Mouse (Mus musculus): Measurements from ENCODE around the gene Mpzl2. TPM values are rescaled to one million over a fixed set of nuclear protein-coding genes. Genes with fewer than 3 reads are reported as not detected.

Gene Mpzl2
- 53.5 and 62.3 TPM in 2 replicates for polyA plus RNA-seq (2012; rRNA removed)

DNA sequence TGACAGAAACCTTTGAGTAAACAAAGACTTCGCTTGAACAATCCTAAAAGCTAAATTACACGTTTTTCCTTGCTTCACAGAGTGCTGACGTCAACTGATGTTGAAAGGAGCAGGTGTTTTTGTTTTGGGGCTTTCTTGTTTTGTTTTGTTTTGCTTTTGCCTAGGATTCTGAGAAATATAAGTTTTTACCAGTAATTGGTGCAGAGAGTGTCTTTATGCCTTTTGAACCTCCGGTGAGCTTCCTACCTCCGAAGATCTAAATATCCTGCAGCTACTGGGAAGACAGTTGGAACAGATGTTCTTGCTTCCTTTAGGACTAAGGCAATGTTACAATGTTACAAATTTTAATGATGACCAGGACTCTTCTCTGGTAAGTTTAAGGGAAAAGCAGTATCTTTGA, at the start of gene Mpzl2:
Gene Mpzl2 (plus strand): TSS at position 301 of the 400 bp plus-strand sequence.
- no peak for DNase-seq (ENCODE audit: low spot score)

DNA sequence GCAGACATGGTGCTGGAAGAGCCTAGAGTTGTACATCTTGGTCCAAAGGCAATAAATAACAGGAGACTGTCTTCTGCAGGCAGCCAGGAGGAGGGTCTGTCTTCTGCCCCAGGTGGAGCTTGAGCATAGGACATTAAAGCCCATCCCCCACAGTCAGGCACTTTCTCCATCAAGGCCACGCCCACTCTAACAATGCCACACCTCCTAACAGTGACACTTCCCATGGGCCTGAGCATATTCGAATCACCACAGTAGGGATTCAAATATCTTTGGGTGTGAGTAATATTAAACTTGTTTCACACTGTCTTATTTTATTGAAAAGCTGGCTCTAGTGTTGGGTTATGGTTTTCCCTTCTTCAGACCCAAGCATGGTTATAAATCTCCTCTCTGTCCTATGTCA, 47.8 kb upstream of the Mpzl2 start:
- DNase-seq (ENCODE audit: low spot score) = no peak

GRCm38 (mm10) chr9:44992271-44992670, 47.3 kb upstream of the Mpzl2 start:
- DNase-seq (ENCODE audit: low spot score) = no peak

DNA sequence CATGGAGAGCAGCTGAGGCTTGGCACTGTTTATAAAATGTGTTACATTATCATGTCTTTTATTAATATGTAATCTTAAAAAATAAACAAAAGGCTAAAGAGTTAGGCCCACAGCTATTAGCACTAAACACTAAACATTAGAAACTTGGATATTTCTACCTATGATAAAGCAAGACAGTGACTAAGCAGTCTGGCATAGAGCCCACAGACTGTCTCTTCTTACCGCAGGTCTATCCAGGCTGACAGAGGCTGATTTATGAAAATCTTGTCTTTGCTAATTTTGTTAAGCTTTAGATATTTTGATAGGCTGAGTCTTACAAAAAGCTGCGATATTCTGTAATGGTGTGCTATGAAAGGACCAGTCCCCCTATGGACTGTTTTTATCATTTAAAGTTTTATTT, 46.3 kb upstream of the Mpzl2 start:
- no peak for DNase-seq (ENCODE audit: low spot score)

- DNase-seq (ENCODE audit: low spot score) = no peak
Measured at GRCm38 (mm10) chr9:44994962-44995361, 44.6 kb upstream of the Mpzl2 start.

- DNase-seq (ENCODE audit: low spot score) = no peak
Measured at GRCm38 (mm10) chr9:44996590-44996989, 43.0 kb upstream of the Mpzl2 start.

DNA sequence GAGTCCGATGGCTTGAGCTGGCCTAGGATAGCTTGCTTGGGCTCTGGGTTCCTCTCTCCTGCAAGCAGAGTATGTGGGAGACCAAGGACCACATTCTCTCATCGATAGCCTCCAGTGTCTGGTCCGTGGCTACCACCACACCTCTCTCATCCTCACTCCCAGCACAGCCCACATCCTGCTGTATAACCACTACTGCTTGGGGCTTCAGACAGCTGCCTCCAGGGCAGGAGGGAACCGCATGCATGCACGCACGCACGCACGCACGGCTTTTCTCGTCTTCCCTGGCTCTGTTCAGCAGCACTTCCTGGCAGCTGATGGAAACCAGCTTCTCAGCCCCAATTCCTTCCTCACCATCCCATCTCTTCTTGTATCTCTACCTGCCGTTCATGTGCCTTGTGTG, 41.5 kb upstream of the Mpzl2 start:
- DNase-seq (ENCODE audit: low spot score) = no peak

- DNase-seq (ENCODE audit: low spot score) = no peak
Measured at GRCm38 (mm10) chr9:44999171-44999570, 40.4 kb upstream of the Mpzl2 start.

DNA sequence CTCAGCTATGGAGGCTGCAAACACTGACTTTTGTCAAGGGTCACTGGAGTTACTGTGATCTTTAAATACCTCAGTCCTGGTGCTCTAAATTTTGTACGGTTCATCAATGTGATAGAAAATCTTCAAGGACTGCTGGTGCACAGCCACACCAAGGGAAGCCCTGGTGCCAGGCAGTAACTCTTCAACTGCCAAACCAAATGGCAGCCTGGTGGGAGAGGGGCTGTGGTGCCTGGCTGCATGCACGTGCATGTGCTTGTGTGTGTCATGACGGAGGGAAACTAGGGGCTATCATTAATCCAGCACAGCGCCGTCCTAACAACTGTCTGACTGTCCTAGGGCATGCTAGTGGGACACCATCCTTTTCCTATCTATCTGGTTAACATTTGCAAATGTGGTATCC, 39.8 kb upstream of the Mpzl2 start:
- no peak for DNase-seq (ENCODE audit: low spot score)

DNA sequence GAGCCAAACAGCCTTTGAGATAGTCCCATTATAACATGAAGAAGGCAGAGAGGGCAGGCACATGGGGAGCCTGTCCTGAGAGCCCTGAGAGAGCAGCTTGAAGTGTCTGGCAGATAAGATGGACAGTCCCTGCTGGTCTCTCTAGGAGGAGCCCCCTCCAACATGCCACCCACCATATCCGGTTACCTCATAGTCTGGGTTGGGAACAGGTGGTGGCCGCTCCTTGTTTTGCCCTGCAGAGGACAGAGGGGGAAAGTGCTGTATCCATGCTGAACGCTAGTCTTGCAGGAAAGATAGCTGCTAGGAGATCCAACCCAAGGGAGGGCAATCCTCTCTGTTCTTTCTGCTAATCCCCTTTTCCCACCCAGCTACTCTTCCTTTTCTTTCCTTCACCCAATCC, 39.4 kb upstream of the Mpzl2 start:
- no peak for DNase-seq (ENCODE audit: low spot score)

DNA sequence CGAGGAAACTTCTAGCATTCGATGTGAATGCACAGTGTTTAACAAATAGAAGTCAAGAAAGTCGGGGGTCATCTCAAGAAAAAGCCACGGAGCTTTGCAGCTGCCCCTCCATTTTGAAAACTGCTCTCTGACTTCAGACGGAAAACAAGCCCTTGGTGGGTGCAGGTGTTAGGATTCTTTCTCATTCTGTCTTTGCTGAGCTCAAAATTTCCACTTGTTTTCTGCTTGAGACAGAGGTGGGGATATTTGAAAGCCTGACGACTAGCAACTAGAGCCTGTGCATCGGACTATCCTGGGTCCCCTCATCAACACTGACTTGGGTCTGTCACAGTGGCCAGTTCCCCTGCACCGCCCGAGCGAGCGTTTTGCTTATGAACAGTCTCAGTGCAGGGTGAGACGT, 32.2 kb upstream of the Mpzl2 start:
- DNase-seq (ENCODE audit: low spot score) = no peak

GRCm38 (mm10) chr9:45008342-45008741, 31.3 kb upstream of the Mpzl2 start:
- DNase-seq (ENCODE audit: low spot score) = no peak

GRCm38 (mm10) chr9:45009180-45010078, 30.2 kb upstream of the Mpzl2 start, which contains the start of gene Cd3e:
Gene Cd3e (minus strand): TSS chr9:45009627.
- DNase-seq (ENCODE audit: low spot score) = no peak

GRCm38 (mm10) chr9:45010461-45010860, 29.1 kb upstream of the Mpzl2 start:
- no peak for DNase-seq (ENCODE audit: low spot score)

DNA sequence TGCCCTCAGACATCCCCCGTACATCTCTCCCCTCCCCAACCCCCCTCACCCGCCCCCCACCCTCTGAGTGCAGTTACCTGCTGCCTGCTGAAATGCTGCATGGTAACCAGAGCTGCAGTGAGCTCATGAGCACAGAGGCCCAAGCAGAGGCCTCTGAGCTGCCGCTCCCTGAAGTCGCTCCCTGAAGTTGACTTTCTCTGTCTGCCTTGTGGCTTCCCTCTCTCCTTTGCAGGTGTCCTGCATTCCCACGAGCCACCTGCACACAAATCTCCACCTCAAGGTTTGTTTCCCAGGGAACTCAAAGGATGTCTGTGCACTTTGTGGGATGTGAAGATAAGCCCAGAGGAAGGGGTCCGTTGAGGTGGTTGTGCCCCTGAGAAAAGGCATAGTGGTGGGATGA, 28.3 kb upstream of the Mpzl2 start:
- no peak for DNase-seq (ENCODE audit: low spot score)

DNA sequence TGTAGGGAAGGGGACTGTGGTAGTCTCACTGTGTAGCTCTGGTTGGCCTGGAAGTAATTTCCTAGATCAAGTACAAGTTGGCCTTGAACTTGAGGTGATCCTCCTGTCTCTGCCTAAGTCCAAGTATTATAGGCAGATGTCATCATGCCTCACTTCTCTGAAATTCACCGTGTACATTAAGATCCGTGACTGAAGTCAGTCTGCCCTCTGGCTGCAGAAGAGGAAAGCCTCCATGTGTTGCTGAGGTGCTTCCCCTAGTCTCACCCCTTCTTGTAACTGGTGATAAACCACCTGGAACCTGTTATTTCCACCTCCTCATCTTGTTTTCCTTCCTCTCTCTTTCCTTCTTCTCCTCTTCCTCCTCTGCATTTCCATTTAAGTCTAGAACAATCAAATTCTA, 24.7 kb upstream of the Mpzl2 start:
- no peak for DNase-seq (ENCODE audit: low spot score)

- DNase-seq (ENCODE audit: low spot score) = no peak
Measured at GRCm38 (mm10) chr9:45015841-45016240, 23.8 kb upstream of the Mpzl2 start.

DNA sequence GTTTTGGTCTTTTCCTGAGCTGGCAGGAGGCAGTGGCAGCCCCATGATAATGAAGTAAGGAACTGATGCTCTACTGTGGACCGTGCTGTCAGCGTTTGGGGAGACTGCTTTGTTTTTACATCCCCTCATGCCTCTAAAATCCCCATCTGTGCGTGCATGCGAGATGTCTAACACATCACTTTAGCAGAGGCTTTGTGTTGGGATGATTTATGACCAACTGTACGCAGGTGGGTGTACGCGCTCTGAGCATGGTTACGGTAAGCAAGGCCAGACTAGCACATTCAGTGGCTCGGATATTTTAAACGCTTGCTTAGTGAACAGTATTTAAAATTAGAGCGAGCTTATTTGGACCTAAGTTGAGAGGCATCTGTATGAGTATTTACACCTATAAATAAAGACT, 21.6 kb upstream of the Mpzl2 start:
- DNase-seq (ENCODE audit: low spot score) = no peak

DNA sequence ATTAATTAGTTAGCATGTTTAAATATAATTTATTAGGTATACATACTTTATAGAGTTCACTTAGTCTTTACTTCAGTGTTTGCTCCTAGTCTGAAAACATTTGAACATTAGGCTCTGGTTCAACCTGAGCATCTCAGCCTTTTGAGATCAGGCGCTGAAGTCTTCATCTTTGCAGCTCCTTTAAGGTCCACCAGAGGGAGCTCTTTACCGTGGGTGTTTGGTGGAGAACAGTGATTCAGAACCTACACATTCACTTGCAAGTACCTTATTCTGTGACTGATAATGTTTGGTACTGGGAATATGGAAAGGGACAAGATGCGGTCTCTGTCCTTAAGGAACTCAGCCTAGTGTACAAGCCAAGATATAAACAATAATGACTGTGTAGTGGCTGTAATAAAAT, 16.8 kb upstream of the Mpzl2 start:
- DNase-seq (ENCODE audit: low spot score) = no peak

DNA sequence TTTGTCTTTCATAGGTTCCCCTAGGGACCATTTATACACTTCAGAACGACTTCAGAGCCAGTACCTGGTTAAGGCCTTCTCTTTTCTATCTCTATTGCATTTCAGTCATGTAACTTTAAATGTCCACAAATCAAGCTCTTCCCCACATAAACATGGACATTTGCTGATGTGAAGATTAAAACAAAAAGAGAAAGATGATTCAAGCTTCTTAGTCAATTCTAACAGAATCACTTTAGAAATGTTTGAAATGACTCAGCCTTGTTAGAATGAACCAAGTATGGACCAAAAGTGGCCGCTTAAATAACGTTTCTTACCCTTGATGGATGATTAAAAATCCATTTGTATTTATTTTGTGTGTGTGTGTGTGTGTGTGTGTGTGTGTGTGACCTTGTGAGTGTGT, 16.0 kb upstream of the Mpzl2 start:
- DNase-seq (ENCODE audit: low spot score) = no peak

GRCm38 (mm10) chr9:45024187-45024586, 15.4 kb upstream of the Mpzl2 start:
- no peak for DNase-seq (ENCODE audit: low spot score)

DNA sequence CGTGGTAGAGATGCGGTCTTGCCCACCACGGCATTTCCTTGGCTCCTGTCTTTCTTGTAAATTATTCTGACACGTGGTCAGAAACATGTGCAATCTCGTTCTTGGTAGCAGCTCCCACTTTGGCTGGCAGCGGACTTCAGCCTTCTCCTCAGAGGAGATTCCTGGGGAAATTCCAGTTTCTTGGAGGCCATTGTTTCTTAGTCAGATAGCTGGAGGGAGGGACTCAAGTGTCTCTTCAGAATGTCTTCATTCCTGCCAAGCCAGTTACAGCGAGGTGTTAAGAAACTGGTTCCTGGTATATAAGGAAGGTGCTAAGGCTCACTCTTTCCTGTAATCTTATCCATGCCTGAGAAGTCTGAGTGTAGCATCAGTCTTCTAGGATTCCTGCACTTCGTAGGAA, 12.2 kb upstream of the Mpzl2 start:
- no peak for DNase-seq (ENCODE audit: low spot score)

GRCm38 (mm10) chr9:45030341-45030740, 9.3 kb upstream of the Mpzl2 start:
- DNase-seq (ENCODE audit: low spot score) = no peak

DNA sequence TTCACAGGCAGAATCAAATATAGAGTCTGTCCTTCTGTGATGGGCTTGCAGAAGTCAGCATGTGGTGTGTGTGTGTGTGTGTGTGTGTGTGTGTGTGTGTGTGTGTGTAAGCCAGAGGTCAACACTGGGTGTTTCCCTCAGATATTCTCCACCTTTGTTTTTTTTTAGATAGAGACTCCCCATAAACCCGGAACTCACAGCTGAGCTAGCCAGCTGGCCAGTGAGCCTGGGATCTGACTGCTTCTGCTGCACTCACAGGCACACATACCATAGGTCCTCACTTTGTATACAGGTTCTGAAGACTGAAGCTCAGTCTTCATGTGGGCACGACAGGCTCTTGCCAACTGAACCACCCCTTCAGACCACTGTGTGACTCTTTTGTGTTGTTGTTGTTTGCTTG, 7.3 kb upstream of the Mpzl2 start:
- no peak for DNase-seq (ENCODE audit: low spot score)
